Mouse (Mus musculus) neutrophil, adult 5-6 weeks (primary cell): ENCODE results near the gene Unk. TPM values are rescaled to one million over a fixed set of nuclear protein-coding genes. Genes with fewer than 3 reads are reported as not detected.
A peak's percentile ranks its signal among the peaks of the same experiment; 100 is the strongest.

Experiments
- ATAC-seq: fragments of 151-379, 151-347 bp; 2 replicates; pipeline ENCODE4 v1.8.0; 2017; ENCODE audit warnings: mild to moderate bottlenecking, moderate TSS enrichment; ENCODE audit not compliant: insufficient number of reproducible peaks, poor library complexity, low FRiP score, severe bottlenecking; ENCODE audit errors: extremely low read depth
- total RNA-seq: library from RNA; stranded (forward); fragments of 200-1000 nt; gene quantifications from 2 replicates; pipeline ENCODE4 v1.2.3, GENCODE M21; 2017

Gene Unk
- 22.5 and 24.2 TPM in 2 replicates for total RNA-seq

GRCm38 (mm10) chr11:116030088-116030897, at the start of gene Unk:
Unk (plus strand) TSS chr11:116030322.
- ATAC-seq: peak; percentile 91

- ATAC-seq: no peak
Observed at GRCm38 (mm10) chr11:115982472-115982871, 47.6 kb upstream of the Unk start.

- no peak for ATAC-seq
Observed at GRCm38 (mm10) chr11:115983291-115983690, 46.8 kb upstream of the Unk start.

GRCm38 (mm10) chr11:115989686-115990085, 40.4 kb upstream of the Unk start:
- ATAC-seq: no peak

- no peak for ATAC-seq
Observed at GRCm38 (mm10) chr11:115992098-115992497, 38.0 kb upstream of the Unk start.

- no peak for ATAC-seq
Observed at GRCm38 (mm10) chr11:115995256-115995655, 34.9 kb upstream of the Unk start.

- ATAC-seq: no peak
Observed at GRCm38 (mm10) chr11:115997047-115997446, 33.1 kb upstream of the Unk start.

GRCm38 (mm10) chr11:115997662-115998061, 32.5 kb upstream of the Unk start:
- no peak for ATAC-seq

GRCm38 (mm10) chr11:115999027-115999426, 31.1 kb upstream of the Unk start:
- ATAC-seq: no peak

- ATAC-seq: peak; percentile 65
Observed at GRCm38 (mm10) chr11:115999538-116000143, 30.5 kb upstream of the Unk start.

- ATAC-seq: no peak
Observed at GRCm38 (mm10) chr11:116000607-116001006, 29.5 kb upstream of the Unk start.

GRCm38 (mm10) chr11:116001725-116002124, 28.4 kb upstream of the Unk start:
- no peak for ATAC-seq

- no peak for ATAC-seq
Observed at GRCm38 (mm10) chr11:116002894-116003293, 27.2 kb upstream of the Unk start.

- ATAC-seq: no peak
Observed at GRCm38 (mm10) chr11:116004186-116004823, 25.8 kb upstream of the Unk start.

GRCm38 (mm10) chr11:116004840-116005700, 25.1 kb upstream of the Unk start:
- ATAC-seq: peak; percentile 42

GRCm38 (mm10) chr11:116005701-116006419, 24.3 kb upstream of the Unk start:
- ATAC-seq: no peak

- ATAC-seq: no peak
Observed at GRCm38 (mm10) chr11:116007095-116007850, 22.8 kb upstream of the Unk start.

GRCm38 (mm10) chr11:116008411-116008810, 21.7 kb upstream of the Unk start:
- no peak for ATAC-seq
